21 mouse cellular contexts compared by ENCODE assay signal in the genomic region with DNA sequence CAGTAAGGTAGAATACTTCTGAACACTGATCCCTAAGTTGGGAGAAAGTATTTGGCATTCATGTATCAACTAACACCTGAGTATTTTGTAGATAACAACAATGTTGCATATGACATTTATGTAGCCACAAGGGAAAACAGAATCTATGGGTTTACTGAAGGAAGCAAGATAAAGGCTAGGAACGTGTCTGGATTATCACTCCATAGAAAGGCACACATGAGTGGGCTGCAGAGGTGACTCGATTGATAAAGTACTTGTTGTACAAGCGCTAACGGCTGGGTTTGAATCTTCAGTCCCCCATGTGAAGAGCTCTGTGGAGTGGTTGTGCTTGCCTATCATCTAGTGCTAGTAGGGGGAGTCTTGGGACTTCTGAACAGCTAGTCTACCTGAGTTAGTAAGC.
"Had no signal": no experiment of that assay in that cellular context is flagged by ENCODE, and none has a peak within 500 bp of the region (broad histone marks: within the 10 kb centered on the region; RNA-seq: fewer than 3 reads in every experiment).

No protein-coding gene starts in this region.

- H3K36me3 ChIP-seq: intestine, embryonic 15.5 days; limb, embryonic 12.5 days; limb, embryonic 15.5 days had no signal

- H3K4me2 ChIP-seq: intestine, embryonic 15.5 days; limb, embryonic 12.5 days; limb, embryonic 15.5 days; midbrain, embryonic 11.5 days had no signal

- H3K27ac ChIP-seq: intestine, embryonic 15.5 days; layer of hippocampus, adult 2 months; left cerebral cortex, adult 2 months; limb, embryonic 12.5 days; limb, embryonic 15.5 days; macrophage had no signal

- H3K27me3 ChIP-seq: intestine, embryonic 15.5 days; limb, embryonic 12.5 days; limb, embryonic 15.5 days; megakaryocyte, embryonic 14.5 days had no signal

- H3K9ac ChIP-seq: intestine, embryonic 15.5 days; limb, embryonic 12.5 days; limb, embryonic 15.5 days had no signal

- H3K4me3 ChIP-seq: intestine, embryonic 15.5 days; layer of hippocampus, adult 2 months; left cerebral cortex, adult 2 months; limb, embryonic 12.5 days; limb, embryonic 15.5 days; megakaryocyte, embryonic 14.5 days had no signal

- H3K9me3 ChIP-seq: intestine, embryonic 15.5 days; limb, embryonic 12.5 days; limb, embryonic 15.5 days; megakaryocyte, embryonic 14.5 days had no signal

- DNase-seq: kidney, adult 11 months; kidney, adult 8-10 months; kidney, postnatal 14 days; layer of hippocampus, adult 9-11 months; left cerebral cortex, postnatal 4 days; lung, adult 2 months; lung, postnatal 14 days; midbrain, embryonic 14.5 days; right cerebral cortex, adult 18-20 months; right cerebral cortex, postnatal 25 days; thymus, adult 2 months; thymus, postnatal 25 days had no signal

- ATAC-seq: hindbrain, embryonic 16.5 days; intestine, embryonic 15.5 days had no signal

- H3K4me1 ChIP-seq: intestine, embryonic 15.5 days; limb, embryonic 15.5 days had no signal
